Mouse (Mus musculus) skeletal muscle tissue, postnatal 0 days (tissue): ENCODE measurements around the gene Bcl3. TPM values are rescaled to one million over a fixed set of nuclear protein-coding genes. Genes with fewer than 3 reads are reported as not detected.

Source experiments
- polyA plus RNA-seq: library from polyadenylated mRNA; unstranded; fragments of >200 nt; fragmentation: Nextera tagmentation; extraction: Ambion mirVana; gene quantifications from 2 replicates; pipeline ENCODE4 v1.2.1, GENCODE M21; 2015

Gene Bcl3
- 2.5 and 2.8 TPM in 2 replicates for polyA plus RNA-seq

DNA sequence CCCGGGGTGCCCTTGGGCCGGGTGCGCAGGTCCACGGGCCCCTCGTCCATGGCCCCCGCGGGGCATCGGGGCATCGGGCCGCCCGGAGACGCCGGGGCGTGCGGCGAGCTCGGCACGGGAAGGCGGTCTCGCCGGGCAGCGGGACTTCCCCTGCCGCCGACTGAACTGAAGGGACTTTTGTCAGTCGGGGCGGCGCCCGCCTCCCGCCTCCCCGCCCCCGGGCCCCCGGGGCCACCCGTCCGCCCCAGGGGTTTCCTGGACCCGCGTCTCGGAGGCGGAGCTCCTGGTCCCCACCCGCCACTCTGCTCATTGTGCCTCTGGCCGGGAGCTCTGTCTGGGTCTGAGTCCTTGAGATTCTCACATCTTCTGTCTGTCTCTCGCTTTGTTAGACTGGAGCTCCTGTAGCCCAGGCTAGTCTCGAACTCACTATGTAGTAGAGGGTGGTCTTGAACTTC is at the start of gene Bcl3:
Gene Bcl3, minus strand, starts transcription at position 167 of the 455 bp plus-strand sequence.

DNA sequence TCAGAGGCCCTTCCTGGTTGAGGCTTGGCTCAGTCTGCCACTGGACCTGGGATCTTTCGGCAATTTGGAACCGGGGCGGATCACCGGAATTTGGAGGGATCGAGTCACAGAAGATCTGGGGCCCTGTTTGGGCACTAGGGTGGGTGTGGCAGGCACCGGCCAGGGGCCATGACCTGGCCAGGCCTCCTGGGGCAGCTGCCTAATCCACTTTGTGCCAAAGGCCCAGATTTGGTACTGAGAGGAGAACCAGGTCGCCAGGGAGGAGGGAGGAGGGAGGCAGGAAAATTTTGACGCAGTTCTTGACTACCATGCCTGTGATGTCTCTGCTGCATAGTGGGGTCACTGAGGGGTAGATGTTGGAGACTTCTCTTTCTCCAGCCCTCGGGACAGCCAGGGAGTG is 38.6 kb upstream of the Bcl3 start, which contains the start of gene Ceacam16:
Gene Ceacam16, minus strand, starts transcription at position 101 of the 400 bp plus-strand sequence.

DNA sequence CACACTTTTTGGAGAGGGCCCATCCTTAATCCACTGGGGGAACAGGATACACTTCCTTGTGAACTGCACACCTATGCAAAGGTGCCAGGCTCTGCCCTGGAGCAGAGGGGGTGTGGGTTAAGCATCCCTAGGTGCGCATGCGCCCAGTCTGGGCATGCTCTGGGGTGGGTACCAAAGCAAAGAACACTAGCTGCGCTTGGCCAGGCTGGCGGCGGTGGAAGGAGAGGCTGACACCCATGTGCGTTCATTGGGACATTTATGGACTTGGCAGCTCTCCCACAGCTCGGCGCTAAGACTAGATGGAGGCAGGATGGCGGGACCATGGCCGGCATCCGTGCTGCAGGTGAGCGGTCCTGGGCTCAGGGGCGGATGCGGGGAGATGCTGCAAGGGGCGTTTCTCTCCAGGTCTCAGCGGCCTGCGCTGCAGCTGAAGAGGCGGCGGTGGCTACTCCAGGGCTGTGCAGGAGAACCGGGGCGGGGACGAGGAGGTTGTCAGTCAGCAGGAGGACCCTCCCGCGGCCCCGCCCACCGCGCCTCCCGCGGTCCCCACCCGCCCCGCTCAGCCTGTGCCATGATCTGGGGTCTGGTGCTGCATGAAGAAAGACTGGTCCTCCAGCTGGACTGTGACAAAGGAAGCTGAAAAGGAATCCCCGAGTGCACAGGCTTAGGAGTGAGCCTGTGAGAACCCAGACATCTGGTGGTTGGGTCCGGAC is 29.4 kb upstream of the Bcl3 start, which contains the start of gene Gm19345:
Gene Gm19345, plus strand, starts transcription at position 146 of the 713 bp plus-strand sequence.

DNA sequence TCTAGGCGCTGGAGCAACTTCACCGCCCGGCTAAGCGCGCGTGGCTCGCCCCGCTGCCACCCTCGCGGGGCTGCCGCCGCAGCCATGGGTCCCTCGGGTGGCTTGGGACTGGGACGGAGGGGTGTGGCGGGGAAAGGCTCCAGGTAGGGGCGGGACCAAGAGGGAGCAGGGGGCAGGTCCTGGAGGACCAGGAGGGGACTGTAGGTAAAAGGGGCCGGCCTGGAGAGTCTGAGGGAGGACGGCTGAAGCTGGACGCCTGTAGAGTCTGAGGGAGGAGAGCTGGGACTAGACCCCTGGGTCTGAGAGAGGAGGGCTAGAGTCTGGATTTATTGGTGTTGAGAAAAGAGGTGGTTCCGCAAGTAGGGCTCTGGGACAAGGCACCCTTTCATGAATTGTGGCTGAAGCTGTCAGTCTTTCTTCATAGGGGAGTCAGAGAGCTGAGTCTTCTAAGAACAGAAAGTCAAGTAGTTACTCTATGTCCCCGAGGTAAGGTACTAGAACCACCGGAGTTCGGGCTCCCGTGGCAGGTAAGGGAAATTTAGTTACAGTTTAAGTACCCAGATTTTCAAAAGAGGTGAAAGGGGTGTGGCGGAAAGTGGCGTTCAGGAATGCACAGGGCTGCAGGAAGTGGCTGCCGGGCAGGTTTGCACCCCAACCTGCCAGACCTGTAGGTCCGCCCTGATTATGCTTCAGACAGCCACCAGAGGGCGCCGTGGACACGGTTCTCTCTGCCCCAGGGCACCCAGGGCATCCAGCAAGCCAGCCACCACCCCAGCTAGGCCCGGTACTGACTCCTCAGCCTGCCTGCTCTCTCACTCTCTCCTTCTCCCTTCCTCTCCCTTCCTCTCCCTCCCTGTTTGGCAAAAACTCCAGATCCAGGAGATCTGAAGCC is 25.6 kb downstream of the Bcl3 start, which contains the start of gene Cblc:
Gene Cblc, minus strand, starts transcription at position 113 of the 892 bp plus-strand sequence.

DNA sequence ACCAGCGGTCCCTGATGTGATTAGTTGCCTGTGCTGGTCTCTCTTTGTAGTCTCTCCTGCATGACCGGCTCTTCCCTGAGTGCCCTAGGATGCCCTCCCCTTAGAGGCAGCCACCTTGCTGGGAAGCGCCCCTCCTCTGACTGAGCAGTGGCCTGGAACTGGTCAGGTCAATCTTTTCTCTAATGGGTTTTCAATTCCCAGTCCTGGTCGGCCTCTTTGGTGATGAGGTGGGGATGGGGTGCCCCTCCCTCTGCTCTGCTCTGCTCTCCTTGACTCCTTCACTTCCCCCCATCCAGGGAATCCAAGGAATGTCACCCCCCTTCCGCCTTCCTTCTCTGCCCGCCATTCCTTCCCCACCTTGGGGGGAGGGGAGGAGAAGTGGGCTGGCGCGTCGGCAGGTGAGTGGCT is 51.6 kb downstream of the Bcl3 start, which contains the start of gene Bcam:
Gene Bcam, minus strand, starts transcription at position 33 of the 408 bp plus-strand sequence.

Other genes starting within 250 kb of the Bcl3 start
- gene Zfp296, start 245.5 kb downstream of the Bcl3 start, polyA plus RNA-seq: 0.13 and 0.15 TPM in 2 replicates
- 95.5 and 105 TPM in 2 replicates for gene Gemin7, start 245.2 kb downstream of the Bcl3 start, polyA plus RNA-seq
- 18.3 and 20.7 TPM in 2 replicates for gene Clasrp, start 218.3 kb downstream of the Bcl3 start, polyA plus RNA-seq
- gene Relb, start 193.3 kb downstream of the Bcl3 start, polyA plus RNA-seq: 8.1 and 9.4 TPM in 2 replicates
- gene Clptm1, start 157.7 kb downstream of the Bcl3 start, polyA plus RNA-seq: 46.1 and 53.3 TPM in 2 replicates
- gene Apoc2, start 144.8 kb downstream of the Bcl3 start, polyA plus RNA-seq: 2.7 and 2.9 TPM in 2 replicates
- gene Gm44805, start 141.3 kb downstream of the Bcl3 start, polyA plus RNA-seq: 2.2 TPM in 1 of 2 replicates, not detected in the other
- 3.4 and 21.2 TPM in 2 replicates for gene Apoc4, start 141.3 kb downstream of the Bcl3 start, polyA plus RNA-seq
- gene Apoc1, start 130.1 kb downstream of the Bcl3 start, polyA plus RNA-seq: 12.4 and 217 TPM in 2 replicates
- gene Apoe, start 123.6 kb downstream of the Bcl3 start, polyA plus RNA-seq: 342 and 1,192 TPM in 2 replicates
- 72.8 and 86.6 TPM in 2 replicates for gene Tomm40, start 107.3 kb downstream of the Bcl3 start, polyA plus RNA-seq
- 21.2 and 24.3 TPM in 2 replicates for gene Nectin2, start 72.3 kb downstream of the Bcl3 start, polyA plus RNA-seq
- gene Bcam, start 51.8 kb downstream of the Bcl3 start, polyA plus RNA-seq: 117 and 123 TPM in 2 replicates
- gene Cblc, start 26.0 kb downstream of the Bcl3 start, polyA plus RNA-seq: 1.1 and 1.2 TPM in 2 replicates
- gene Gm19345, start 29.2 kb upstream of the Bcl3 start, polyA plus RNA-seq: not detected in 2 replicates
- 0.07 TPM in 1 of 2 replicates, not detected in the other for gene Ceacam16, start 38.5 kb upstream of the Bcl3 start, polyA plus RNA-seq
- 0.54 TPM in 1 of 2 replicates, not detected in the other for gene Ceacam19, start 65.2 kb upstream of the Bcl3 start, polyA plus RNA-seq
- gene Pvr, start 98.4 kb upstream of the Bcl3 start, polyA plus RNA-seq: 15.0 and 18.2 TPM in 2 replicates
- 0.07 and 0.13 TPM in 2 replicates for gene Igsf23, start 128.0 kb upstream of the Bcl3 start, polyA plus RNA-seq
- not detected in 2 replicates for gene Ceacam20, start 142.6 kb upstream of the Bcl3 start, polyA plus RNA-seq
- not detected in 2 replicates for gene Nlrp9b, start 168.7 kb upstream of the Bcl3 start, polyA plus RNA-seq